Mouse (Mus musculus): ENCODE measurements at regions not wholly inside any gene's neighbourhood (a gene's known extent, or its start where the extent isn't known, plus 50 kb on each side); places are given as distances from the start of the nearest gene placed in this dataset.

DNA sequence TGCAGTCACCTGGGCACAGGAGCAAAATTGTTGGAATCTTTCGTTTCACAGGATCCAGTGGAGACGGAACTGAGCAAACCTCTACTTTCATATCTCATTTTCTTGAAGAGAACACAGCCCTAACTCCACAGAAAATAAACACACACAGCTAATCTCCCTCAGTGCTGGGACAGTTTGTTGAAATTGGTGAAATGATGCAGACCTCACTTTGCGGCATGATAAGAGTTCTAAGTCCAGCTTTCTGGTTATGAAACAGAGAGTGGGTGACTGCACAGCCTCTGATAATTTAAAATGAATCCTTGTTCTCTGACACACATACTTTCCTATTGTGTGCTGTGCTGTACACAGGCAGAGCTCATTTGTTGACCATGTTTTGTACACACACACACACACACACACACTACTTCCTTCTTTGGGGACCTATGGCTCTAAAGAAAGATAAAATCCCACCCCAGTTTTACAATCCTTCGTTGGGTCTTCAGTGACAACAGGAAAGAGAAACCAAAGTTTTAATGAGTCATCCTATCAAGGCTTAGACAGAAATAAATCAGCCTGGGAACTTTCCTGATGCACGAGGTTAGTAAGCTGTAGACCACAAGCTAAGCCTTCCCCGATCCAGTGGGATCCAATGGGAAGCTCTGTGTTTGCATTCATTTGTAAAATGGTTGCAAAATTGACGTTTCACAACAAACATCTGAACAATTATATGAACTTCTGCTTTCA lies 125.3 kb upstream of the Tbx20 start:
- Histone ChIP-seq H3K9me3 (no peaks in the 10 kb centered on the region), H3K36me3 (no peaks in the 10 kb centered on the region), H3K4me2 (no peak overlapping the region), H3K27ac (no peak overlapping the region), H3K4me1 (replicated peaks) (no peaks in the 10 kb centered on the region), H3K4me3 (replicated peaks) (no peak overlapping the region), H3K9ac (replicated peaks) (no peak overlapping the region), H3K27me3 (no peaks in the 10 kb centered on the region)
- ATAC-seq (ENCODE audit: insufficient number of reproducible peaks, insufficient read depth, low FRiP score, low TSS enrichment, low read depth): no peak
- whole genome bisulfite sequencing: 80% methylated on average over 7 of the region's 7 CpGs

DNA sequence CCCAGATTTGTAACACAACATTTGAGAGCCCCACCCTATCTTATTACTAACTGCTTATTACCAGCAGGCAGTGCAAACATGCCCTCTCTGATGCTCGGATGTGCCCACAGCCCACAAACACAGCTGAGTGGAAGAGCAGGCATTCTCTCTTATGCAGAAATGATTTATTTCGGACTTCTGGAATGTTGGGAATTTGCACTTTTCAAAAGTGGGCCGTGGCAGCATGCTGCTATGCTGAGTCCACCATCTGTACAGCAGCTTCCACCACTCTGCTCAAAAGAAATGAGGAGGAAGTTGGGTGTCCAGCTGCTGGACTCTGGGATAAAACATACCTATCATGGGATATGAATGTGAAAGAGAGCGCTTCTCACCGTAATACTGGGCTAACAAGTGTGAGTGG lies 129.6 kb upstream of the Tbx20 start:
- 66% methylated on average over 5 of the region's 5 CpGs for WGBS

DNA sequence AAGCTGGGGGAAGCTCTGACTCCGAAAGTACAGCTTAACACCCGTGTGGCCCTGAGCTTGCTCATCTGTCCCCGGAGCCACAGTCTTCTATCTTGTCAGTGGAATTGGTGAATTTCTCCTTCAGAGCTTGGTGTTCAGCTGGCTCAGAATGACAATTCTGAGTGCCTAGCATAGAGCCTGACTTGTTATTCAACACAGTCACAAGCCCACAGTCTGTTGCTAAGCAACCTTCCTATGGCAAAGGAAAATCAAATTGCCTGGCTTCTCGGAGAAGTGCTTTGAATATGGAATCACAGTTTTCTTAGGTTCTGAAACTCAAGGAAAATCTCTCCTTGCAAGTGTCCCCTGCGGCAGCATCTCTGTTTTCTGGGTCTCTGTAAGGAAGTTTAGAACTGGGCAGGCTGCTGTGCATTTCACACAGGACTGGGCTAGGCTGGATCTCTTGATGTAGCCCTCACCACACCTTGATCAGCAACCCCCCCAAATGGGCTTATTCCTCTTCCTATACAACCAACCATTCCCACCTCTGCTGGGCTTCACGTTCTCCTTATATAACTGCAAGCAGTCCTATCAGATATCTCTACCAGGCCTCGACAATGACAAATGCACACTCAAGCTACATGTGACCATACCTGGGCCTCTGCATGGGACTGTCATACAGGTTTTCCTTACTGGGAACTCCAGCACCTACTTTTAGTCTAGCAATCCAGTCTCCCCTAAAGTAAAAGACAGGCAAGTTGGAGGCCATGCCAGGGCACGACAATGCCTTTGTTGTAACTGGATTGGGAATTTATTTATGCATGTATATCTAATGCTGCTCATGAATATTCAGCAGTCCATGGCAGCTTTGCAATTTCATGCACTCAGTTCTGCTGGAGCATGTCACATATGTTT lies 135.2 kb upstream of the Tbx20 start:
- Histone ChIP-seq H3K4me2 (no peak overlapping the region), H3K4me3 (replicated peaks) (no peak overlapping the region), H3K9ac (replicated peaks) (no peak overlapping the region), H3K9me3 (no peaks in the 10 kb centered on the region), H3K4me1 (replicated peaks) (no peaks in the 10 kb centered on the region), H3K27ac (no peak overlapping the region), H3K36me3 (no peaks in the 10 kb centered on the region), H3K27me3 (no peaks in the 10 kb centered on the region)
- ATAC-seq (ENCODE audit: insufficient number of reproducible peaks, insufficient read depth, low FRiP score, low TSS enrichment, low read depth): no peak
- 75% methylated on average over 8 of the region's 8 CpGs for WGBS

More for the DNA sequence above, 129.6 kb upstream of the Tbx20 start:
- H3K9ac ChIP-seq (replicated peaks): no peak overlapping the region
- no peaks in the 10 kb centered on the region for H3K36me3 ChIP-seq
- no peak overlapping the region for H3K4me2 ChIP-seq
- H3K4me1 ChIP-seq (replicated peaks): no peaks in the 10 kb centered on the region
- no peaks in the 10 kb centered on the region for H3K9me3 ChIP-seq
- no peak overlapping the region for H3K4me3 ChIP-seq (replicated peaks)
- no peak for ATAC-seq (ENCODE audit: insufficient number of reproducible peaks, insufficient read depth, low FRiP score, low TSS enrichment, low read depth)
- no peak overlapping the region for H3K27ac ChIP-seq
- H3K27me3 ChIP-seq: no peaks in the 10 kb centered on the region

DNA sequence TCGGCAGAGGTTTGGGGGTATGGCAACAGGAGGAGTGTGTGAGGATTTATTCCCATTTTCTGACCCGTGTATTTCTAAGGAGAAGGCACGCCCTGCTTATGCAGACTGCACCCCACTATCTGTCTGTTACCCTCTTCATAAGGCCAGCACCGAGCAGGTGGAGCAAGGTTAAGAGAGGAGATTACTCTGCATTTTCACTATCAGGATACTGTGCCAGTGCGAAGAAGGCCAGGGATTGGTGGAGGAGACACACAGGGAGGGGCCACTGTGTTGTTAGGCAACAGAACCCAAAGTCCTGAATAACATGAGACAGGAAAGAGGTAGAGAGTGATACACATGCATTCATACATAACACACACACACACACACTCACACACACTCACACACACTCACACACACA lies 136.6 kb upstream of the Tbx20 start:
- H3K9me3 ChIP-seq: no peaks in the 10 kb centered on the region
- H3K9ac ChIP-seq (replicated peaks): no peak overlapping the region
- no peak overlapping the region for H3K4me3 ChIP-seq (replicated peaks)
- no peaks in the 10 kb centered on the region for H3K36me3 ChIP-seq
- WGBS: 65% methylated on average over 5 of the region's 5 CpGs
- no peak overlapping the region for H3K4me2 ChIP-seq
- ATAC-seq (ENCODE audit: insufficient number of reproducible peaks, insufficient read depth, low FRiP score, low TSS enrichment, low read depth): no peak
- no peaks in the 10 kb centered on the region for H3K4me1 ChIP-seq (replicated peaks)
- no peak overlapping the region for H3K27ac ChIP-seq
- no peaks in the 10 kb centered on the region for H3K27me3 ChIP-seq

DNA sequence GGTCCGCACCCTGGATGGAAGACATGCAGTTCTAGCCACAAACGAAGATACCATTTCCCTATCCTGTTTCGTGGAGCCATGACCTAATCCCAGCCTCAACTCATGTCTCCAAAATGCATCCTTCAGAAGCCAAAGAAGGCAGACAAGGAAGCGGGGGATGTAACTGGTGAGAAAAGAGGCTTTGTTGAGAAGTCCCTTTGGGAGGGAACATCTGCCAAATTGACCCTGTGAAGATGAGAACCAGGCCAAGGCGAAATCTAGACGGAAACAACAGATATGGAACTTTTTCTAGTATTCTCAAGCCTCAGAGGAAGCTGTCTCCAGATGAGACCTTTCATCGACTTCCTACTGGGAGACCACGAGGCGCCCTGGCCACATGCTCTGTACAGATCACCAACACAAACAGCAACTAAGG lies 145.9 kb upstream of the Tbx20 start:
- Histone ChIP-seq H3K27ac (no peak overlapping the region), H3K27me3 (no peaks in the 10 kb centered on the region), H3K36me3 (no peaks in the 10 kb centered on the region), H3K9me3 (no peaks in the 10 kb centered on the region), H3K4me3 (replicated peaks) (no peak overlapping the region), H3K4me2 (no peak overlapping the region), H3K9ac (replicated peaks) (no peak overlapping the region), H3K4me1 (replicated peaks) (no peaks in the 10 kb centered on the region)
- WGBS: 89% methylated on average over 9 of the region's 9 CpGs
- ATAC-seq (ENCODE audit: insufficient number of reproducible peaks, insufficient read depth, low FRiP score, low TSS enrichment, low read depth): no peak

DNA sequence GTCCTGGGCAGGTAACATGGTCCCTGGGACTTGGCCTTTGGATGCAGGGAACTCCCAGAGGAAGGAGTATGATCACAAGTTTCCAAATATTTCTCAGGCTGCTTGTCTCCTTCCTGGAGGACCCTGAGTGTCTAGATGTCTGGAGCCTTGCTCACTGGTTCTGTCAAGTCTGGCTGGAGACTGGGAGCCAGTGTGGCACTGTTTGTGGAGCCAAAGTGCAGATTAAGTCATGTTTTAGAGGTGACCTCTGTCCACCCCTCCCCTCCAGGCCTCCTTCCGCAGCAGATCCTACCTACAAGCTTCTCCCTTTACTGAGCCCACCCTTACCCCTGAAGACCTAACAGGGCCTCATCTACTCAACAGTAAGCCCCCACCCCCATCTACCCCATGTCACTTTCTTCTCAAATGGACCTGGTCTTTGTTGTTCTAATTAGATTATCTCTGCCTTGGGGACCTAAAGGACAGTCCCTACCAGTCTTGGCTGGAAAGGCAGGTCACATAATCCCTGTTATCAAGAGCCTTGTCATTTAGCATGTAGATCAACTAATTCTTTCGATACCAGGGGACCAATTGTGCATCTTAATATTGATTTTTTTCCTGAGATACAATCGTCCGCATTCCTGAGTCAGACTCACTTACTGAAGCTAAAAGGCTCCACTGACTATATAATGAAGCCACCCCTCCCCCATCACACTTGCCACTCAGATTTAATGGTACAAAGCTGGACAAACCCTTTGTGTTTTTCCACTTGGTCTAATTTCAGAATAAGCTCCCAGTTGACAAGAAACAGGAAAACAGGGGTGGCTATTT lies 148.2 kb upstream of the Tbx20 start:
- H3K4me3 ChIP-seq (replicated peaks): no peak overlapping the region
- H3K4me2 ChIP-seq: no peak overlapping the region
- no peaks in the 10 kb centered on the region for H3K9me3 ChIP-seq
- 81% methylated on average over 4 of the region's 4 CpGs for WGBS
- H3K4me1 ChIP-seq (replicated peaks): no peaks in the 10 kb centered on the region
- H3K9ac ChIP-seq (replicated peaks): no peak overlapping the region
- H3K36me3 ChIP-seq: no peaks in the 10 kb centered on the region
- no peak overlapping the region for H3K27ac ChIP-seq
- no peak for ATAC-seq (ENCODE audit: insufficient number of reproducible peaks, insufficient read depth, low FRiP score, low TSS enrichment, low read depth)
- H3K27me3 ChIP-seq: no peaks in the 10 kb centered on the region

DNA sequence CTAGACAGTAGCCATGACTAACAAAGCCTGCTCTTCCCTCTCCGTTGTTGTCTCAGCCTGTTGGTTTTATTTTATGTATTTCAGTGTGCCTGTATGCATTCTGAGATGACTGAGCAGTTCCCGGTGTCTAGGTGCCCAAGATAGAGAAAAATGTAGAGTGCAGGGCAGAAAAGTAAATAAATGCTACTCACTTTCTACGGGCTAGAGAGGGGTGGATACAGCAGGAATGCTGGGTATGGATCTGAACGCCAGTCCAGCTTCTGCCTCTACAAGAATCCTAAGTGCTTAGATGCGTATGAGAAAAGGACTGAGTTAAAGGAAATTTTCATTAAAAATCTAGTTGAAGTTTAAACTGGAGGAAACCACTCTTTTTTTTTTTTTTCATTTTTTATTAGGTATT lies 149.4 kb upstream of the Tbx20 start:
- Histone ChIP-seq H3K9ac (replicated peaks) (no peak overlapping the region), H3K27ac (no peak overlapping the region), H3K4me1 (replicated peaks) (no peaks in the 10 kb centered on the region), H3K4me2 (no peak overlapping the region), H3K9me3 (no peaks in the 10 kb centered on the region), H3K36me3 (no peaks in the 10 kb centered on the region), H3K27me3 (no peaks in the 10 kb centered on the region), H3K4me3 (replicated peaks) (no peak overlapping the region)
- WGBS: 91% methylated on average over 5 of the region's 5 CpGs
- no peak for ATAC-seq (ENCODE audit: insufficient number of reproducible peaks, insufficient read depth, low FRiP score, low TSS enrichment, low read depth)

DNA sequence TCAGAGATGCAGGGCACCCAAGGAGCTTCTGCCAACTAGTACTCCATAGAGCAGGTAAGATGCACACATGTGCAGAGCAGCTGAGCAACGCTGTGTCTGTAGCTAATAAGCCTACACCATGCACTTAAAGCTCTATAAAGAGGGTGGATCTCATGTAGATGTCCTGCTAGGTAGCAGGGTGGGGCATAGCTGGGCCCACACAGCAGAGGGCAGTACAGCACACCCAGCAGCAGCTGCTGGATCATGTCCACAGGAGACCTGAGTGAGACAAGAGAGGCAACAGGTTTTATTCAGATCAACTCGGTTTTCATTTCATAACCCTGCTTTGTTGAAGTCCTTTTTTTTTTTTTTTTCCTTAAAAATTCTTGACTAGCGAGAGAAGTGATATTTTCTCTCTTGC lies 151.5 kb upstream of the Gm10181 start:
- H3K4me3 ChIP-seq (replicated peaks): no peak overlapping the region
- no peaks in the 10 kb centered on the region for H3K36me3 ChIP-seq
- no peak for ATAC-seq (ENCODE audit: insufficient number of reproducible peaks, insufficient read depth, low FRiP score, low TSS enrichment, low read depth)
- no peak overlapping the region for H3K9ac ChIP-seq (replicated peaks)
- H3K27me3 ChIP-seq: no peaks in the 10 kb centered on the region
- H3K4me1 ChIP-seq (replicated peaks): no peaks in the 10 kb centered on the region
- no peak overlapping the region for H3K4me2 ChIP-seq
- no peak overlapping the region for H3K27ac ChIP-seq
- no peaks in the 10 kb centered on the region for H3K9me3 ChIP-seq
- WGBS: 59% methylated on average over 3 of the region's 3 CpGs

DNA sequence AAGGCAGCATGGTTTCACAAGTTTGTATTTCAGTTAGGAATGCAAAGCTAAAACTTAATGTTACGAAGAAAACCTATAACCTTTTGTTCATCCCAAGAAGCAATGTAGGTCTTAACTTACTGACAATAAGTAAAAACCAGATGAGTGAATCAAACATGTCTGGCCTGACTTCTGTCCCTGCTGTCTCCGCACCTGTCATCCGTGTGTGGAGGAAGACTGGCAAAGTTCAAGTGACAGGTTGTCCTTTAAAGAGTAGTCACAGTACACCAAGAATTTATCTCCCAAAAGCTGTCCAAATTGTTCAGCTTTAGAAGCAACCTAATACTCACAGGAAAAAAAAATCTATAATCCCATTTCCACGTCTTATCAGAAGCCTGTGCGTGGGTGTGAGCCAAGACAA lies 146.3 kb upstream of the Gm10181 start:
- no peaks in the 10 kb centered on the region for H3K27me3 ChIP-seq
- H3K36me3 ChIP-seq: no peaks in the 10 kb centered on the region
- H3K4me3 ChIP-seq (replicated peaks): no peak overlapping the region
- no peak overlapping the region for H3K9ac ChIP-seq (replicated peaks)
- no peaks in the 10 kb centered on the region for H3K4me1 ChIP-seq (replicated peaks)
- H3K27ac ChIP-seq: no peak overlapping the region
- no peaks in the 10 kb centered on the region for H3K9me3 ChIP-seq
- 89% methylated on average over 5 of the region's 5 CpGs for whole genome bisulfite sequencing
- no peak for ATAC-seq (ENCODE audit: insufficient number of reproducible peaks, insufficient read depth, low FRiP score, low TSS enrichment, low read depth)
- no peak overlapping the region for H3K4me2 ChIP-seq

DNA sequence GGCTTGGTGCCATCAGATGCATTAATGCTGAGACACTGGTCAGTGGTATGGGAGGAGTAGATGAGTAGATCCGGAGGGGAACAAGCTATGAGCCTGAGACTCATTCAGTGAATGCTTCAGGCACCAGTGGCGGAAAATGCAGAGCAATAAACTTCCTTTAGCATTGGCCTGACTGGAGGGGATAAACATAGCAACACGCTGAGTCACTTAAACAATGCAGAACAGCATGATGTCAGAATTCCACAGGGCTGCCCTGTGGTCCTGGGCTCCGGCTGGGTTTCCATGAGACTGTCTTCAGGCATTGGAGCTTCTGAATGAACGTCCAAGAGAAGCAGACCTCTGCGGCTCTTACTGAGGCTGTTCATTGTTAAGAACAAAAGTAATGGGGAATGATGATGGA lies 145.4 kb upstream of the Gm10181 start:
- Histone ChIP-seq H3K27ac (no peak overlapping the region), H3K4me2 (no peak overlapping the region), H3K4me3 (replicated peaks) (no peak overlapping the region), H3K9ac (replicated peaks) (no peak overlapping the region), H3K36me3 (no peaks in the 10 kb centered on the region), H3K27me3 (no peaks in the 10 kb centered on the region), H3K4me1 (replicated peaks) (no peaks in the 10 kb centered on the region), H3K9me3 (no peaks in the 10 kb centered on the region)
- ATAC-seq (ENCODE audit: insufficient number of reproducible peaks, insufficient read depth, low FRiP score, low TSS enrichment, low read depth): no peak
- WGBS: 32% methylated on average over 6 of the region's 6 CpGs

DNA sequence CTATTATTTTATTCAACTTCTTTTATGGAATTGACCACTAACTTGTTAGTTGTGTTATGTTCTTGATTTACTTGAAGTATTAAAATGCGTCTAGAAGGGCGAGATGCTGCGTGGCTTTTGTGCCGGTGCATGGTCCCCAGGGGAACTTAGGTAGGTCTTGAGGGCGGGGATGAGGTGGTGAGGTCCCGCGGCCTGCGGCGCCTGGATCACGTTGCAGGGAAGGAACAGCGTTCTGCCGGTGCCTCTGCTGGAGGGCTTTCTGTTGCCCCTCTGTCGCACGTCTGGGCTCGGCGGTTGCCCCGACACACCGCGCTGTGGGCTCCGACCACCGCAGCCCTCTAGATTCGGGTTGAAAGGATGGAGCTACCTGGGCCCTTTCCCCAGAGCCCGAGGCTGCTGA lies 136.7 kb upstream of the Gm10181 start:
- Histone ChIP-seq H3K27ac (no peak overlapping the region), H3K9ac (replicated peaks) (no peak overlapping the region), H3K36me3 (no peaks in the 10 kb centered on the region), H3K4me1 (replicated peaks) (no peaks in the 10 kb centered on the region), H3K4me2 (0 out of 2 replicates have a peak overlapping the region, but pooled peaks have one; percentile 23), H3K9me3 (no peaks in the 10 kb centered on the region), H3K4me3 (replicated peaks) (no peak overlapping the region), H3K27me3 (peaks cover 8% of the 10 kb centered on the region; the same call in 1 of the 2 replicates)
- 25% methylated on average over 23 of the region's 23 CpGs for WGBS
- no peak for ATAC-seq (ENCODE audit: insufficient number of reproducible peaks, insufficient read depth, low FRiP score, low TSS enrichment, low read depth)
